Mouse (Mus musculus): ENCODE measurements around the gene Creb3. TPM values are rescaled to one million over a fixed set of nuclear protein-coding genes. Genes with fewer than 3 reads are reported as not detected.

The Creb3 gene
- total RNA-seq, 1 experiment from 2014 or later = 172 TPM

Other genes with a start within 250 kb of the Creb3 start
- gene Rusc2, start 180.4 kb upstream of the Creb3 start, total RNA-seq (2021) = 38.6 and 62.1 TPM in 2 replicates
- not detected in 2 replicates for gene Fam166b, start 133.2 kb upstream of the Creb3 start, total RNA-seq (2021)
- gene Tesk1, start 120.4 kb upstream of the Creb3 start, total RNA-seq (2021) = 51.3 and 53.2 TPM in 2 replicates
- gene Cd72, start 107.7 kb upstream of the Creb3 start, total RNA-seq (2021) = 2.9 TPM in 1 of 2 replicates, not detected in the other
- 0.24 TPM in 1 of 2 replicates, not detected in the other for gene Sit1, start 78.6 kb upstream of the Creb3 start, total RNA-seq (2021)
- gene Ccdc107, start 69.4 kb upstream of the Creb3 start, total RNA-seq (2021) = 54.6 and 58.2 TPM in 2 replicates
- gene Arhgef39, start 62.6 kb upstream of the Creb3 start, total RNA-seq (2021) = 4.6 and 7.4 TPM in 2 replicates
- 0.61 TPM in 1 of 2 replicates, not detected in the other for gene Car9, start 55.4 kb upstream of the Creb3 start, total RNA-seq (2021)
- 98.8 and 110 TPM in 2 replicates for gene Tpm2, start 38.6 kb upstream of the Creb3 start, total RNA-seq (2021)
- 229 and 303 TPM in 2 replicates for gene Tln1, start 359 bp downstream of the Creb3 start, total RNA-seq (2021)
- 50.5 and 58.9 TPM in 2 replicates for gene Rgp1, start 16.4 kb downstream of the Creb3 start, total RNA-seq (2021)
- 11.9 and 15.4 TPM in 2 replicates for gene Gba2, start 16.5 kb downstream of the Creb3 start, total RNA-seq (2021)
- 4.5 and 5.7 TPM in 2 replicates for gene Msmp, start 22.2 kb downstream of the Creb3 start, total RNA-seq (2021)
- 26.9 and 37.9 TPM in 2 replicates for gene Npr2, start 69.6 kb downstream of the Creb3 start, total RNA-seq (2021)
- gene Spag8, start 91.3 kb downstream of the Creb3 start, total RNA-seq (2021) = 0.55 TPM in 1 of 2 replicates, not detected in the other
- 63.7 and 75.0 TPM in 2 replicates for gene Hint2, start 94.1 kb downstream of the Creb3 start, total RNA-seq (2021)
- 4.3 and 7.4 TPM in 2 replicates for gene Tmem8b, start 106.6 kb downstream of the Creb3 start, total RNA-seq (2021)
- gene Fam221b, start 106.8 kb downstream of the Creb3 start, total RNA-seq (2021) = 0.21 TPM in 1 of 2 replicates, not detected in the other
- not detected in 2 replicates for gene Olfr70, start 138.5 kb downstream of the Creb3 start, total RNA-seq (2021)
- gene Olfr71, start 147.9 kb downstream of the Creb3 start, total RNA-seq (2021) = not detected in 2 replicates
- gene Hrct1, start 164.9 kb downstream of the Creb3 start, total RNA-seq (2021) = 1.5 and 1.9 TPM in 2 replicates
- 2.1 and 2.7 TPM in 2 replicates for gene Spaar, start 167.7 kb downstream of the Creb3 start, total RNA-seq (2021)
- not detected in 2 replicates for gene Olfr159, start 208.7 kb downstream of the Creb3 start, total RNA-seq (2021)

Measured in adrenal gland, postnatal 25 days (tissue).